Mouse (Mus musculus) lung, embryonic 15.5 days (tissue): Measurements from ENCODE around the gene Slc35g2. TPM values are rescaled to one million over a fixed set of nuclear protein-coding genes. Genes with fewer than 3 reads are reported as not detected.

Source experiments
- ATAC-seq: fragments of 200-750 bp; cut with Nextera tagmentation; 2 replicates; pipeline ENCODE4 v1.8.0; 2017; ENCODE audit warnings: moderate number of reproducible peaks, borderline replicate concordance; ENCODE audit not compliant: low FRiP score, low TSS enrichment; ENCODE audit errors: extremely low read depth
- H3K27ac ChIP-seq: fragments of 300-500 bp; sonication (generic); 2 replicates; pipeline ENCODE4 v1.5.1; 2015; ENCODE audit warnings: moderate library complexity, mild to moderate bottlenecking, inconsistent platforms
- H3K27me3 ChIP-seq: fragments of 300-500 bp; sonication (generic); 2 replicates; pipeline ENCODE4 v1.6.1; 2015; ENCODE audit warnings: inconsistent platforms
- H3K36me3 ChIP-seq: fragments of 300-500 bp; sonication (generic); 2 replicates; pipeline ENCODE4 v1.6.1; 2015; ENCODE audit warnings: inconsistent platforms
- H3K4me1 ChIP-seq: fragments of 300-500 bp; sonication (generic); 2 replicates; pipeline ENCODE4 v1.6.1; 2015; ENCODE audit warnings: inconsistent platforms
- H3K4me2 ChIP-seq: fragments of 300-500 bp; sonication (generic); 2 replicates; pipeline ENCODE4 v1.6.1; 2015; ENCODE audit warnings: inconsistent platforms, mild to moderate bottlenecking, moderate library complexity
- H3K4me3 ChIP-seq: fragments of 300-500 bp; sonication (generic); 2 replicates; pipeline ENCODE4 v1.5.1; 2015; ENCODE audit warnings: mild to moderate bottlenecking, inconsistent platforms
- H3K9ac ChIP-seq: fragments of 300-500 bp; sonication (generic); 2 replicates; pipeline ENCODE4 v1.6.1; 2015; ENCODE audit warnings: inconsistent platforms
- H3K9me3 ChIP-seq: fragments of 300-500 bp; sonication (generic); 2 replicates; pipeline ENCODE4 v1.6.1; 2016; ENCODE audit warnings: inconsistent platforms
- WGBS: fragments of 180-500 bp; shearing (Covaris S2); methylation state at CpG from one replicate; pipeline ENCODE4 v1.1.7; 2015; 5-methylcytosine and 5-hydroxymethylcytosine counted together
- polyA plus RNA-seq: library from polyadenylated mRNA; unstranded; fragments of >200 nt; fragmentation: Nextera tagmentation; extraction: Ambion mirVana; gene quantifications from 2 replicates; pipeline ENCODE4 v1.2.1, GENCODE M21; 2015

The Slc35g2 gene
- polyA plus RNA-seq, 1 experiment from 2014 or later, result 8.5 TPM

GRCm38 (mm10) chr9:100582883-100583575 lies 12.1 kb upstream of the Slc35g2 start:
- Histone ChIP-seq H3K9me3 (no peaks in the 10 kb centered on the region), H3K27me3 (no peaks in the 10 kb centered on the region), H3K36me3 (no peaks in the 10 kb centered on the region), H3K4me2 (peak overlapping the region; percentile 25), H3K27ac (peak overlapping the region; percentile 75), H3K9ac (no peak overlapping the region), H3K4me3 (peak overlapping the region; percentile 4; the same call in 1 of the 2 replicates), H3K4me1 (peaks cover 20% of the 10 kb centered on the region)
- WGBS, result 37% methylated on average over 13 of the region's 13 CpGs
- ATAC-seq, result peak; percentile 86

- Histone ChIP-seq H3K4me2 (no peak overlapping the region), H3K4me3 (no peak overlapping the region), H3K9me3 (no peaks in the 10 kb centered on the region), H3K27ac (peak overlapping the region; percentile 48), H3K27me3 (no peaks in the 10 kb centered on the region), H3K36me3 (no peaks in the 10 kb centered on the region), H3K9ac (no peak overlapping the region), H3K4me1 (peaks cover 20% of the 10 kb centered on the region)
- no peak for ATAC-seq
- WGBS, result 48% methylated on average over 13 of the region's 13 CpGs
Observed at GRCm38 (mm10) chr9:100581543-100582492, 10.9 kb upstream of the Slc35g2 start.

DNA sequence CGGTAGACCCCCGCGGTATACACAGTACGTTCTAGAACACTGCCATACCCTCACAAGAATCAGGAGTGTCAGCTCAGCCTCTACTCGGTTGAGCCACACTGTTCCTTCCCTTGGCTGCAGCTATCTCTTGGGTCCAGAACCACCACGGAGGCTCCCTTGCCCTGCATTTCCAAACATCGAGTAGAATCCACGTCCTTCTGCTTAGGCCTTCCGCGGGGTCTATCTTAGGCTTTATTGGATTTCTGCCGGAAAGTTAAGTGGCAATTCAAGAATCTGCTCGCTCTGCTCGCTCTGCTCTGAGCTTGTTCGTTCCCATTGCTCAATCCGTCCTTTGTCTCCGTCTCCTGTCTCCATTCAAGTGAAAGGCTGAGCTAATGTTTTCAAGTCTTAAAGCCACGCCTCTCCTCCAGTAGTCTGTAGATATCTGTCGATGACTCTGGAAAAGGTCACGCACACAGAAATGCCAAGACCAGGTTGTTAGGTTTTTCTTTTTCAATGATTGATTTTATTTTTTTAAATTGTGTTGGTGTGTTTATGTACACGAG lies 9.4 kb upstream of the Slc35g2 start:
- 0 out of 2 replicates have a peak, but pooled peaks have one; percentile 24 for ATAC-seq
- no peaks in the 10 kb centered on the region for H3K36me3 ChIP-seq
- H3K9me3 ChIP-seq, result no peaks in the 10 kb centered on the region
- no peak overlapping the region for H3K4me3 ChIP-seq
- peaks cover 20% of the 10 kb centered on the region for H3K4me1 ChIP-seq
- 54% methylated on average over 20 of the region's 20 CpGs for whole genome bisulfite sequencing
- no peak overlapping the region for H3K9ac ChIP-seq
- H3K27me3 ChIP-seq, result no peaks in the 10 kb centered on the region
- peak overlapping the region; percentile 55 for H3K27ac ChIP-seq
- no peak overlapping the region for H3K4me2 ChIP-seq

DNA sequence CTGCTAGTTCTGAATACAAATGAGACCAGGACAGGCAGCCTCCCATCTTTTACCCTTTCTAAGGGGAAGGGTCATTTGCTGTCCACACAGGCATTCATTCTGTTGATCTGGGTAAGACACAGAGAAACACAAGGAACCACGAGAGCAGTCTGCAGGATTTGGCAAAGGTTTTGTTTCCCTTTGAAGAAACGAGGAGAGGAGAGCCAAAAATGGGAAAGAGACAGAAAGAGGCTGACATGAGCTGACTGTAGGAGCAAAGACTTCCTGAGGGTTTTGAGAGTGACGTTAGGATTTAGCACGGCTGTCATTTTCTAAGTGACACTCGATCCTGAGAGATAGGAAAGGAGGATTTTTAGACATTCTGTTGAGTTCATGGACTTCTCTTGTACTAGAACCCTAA lies 3.1 kb upstream of the Slc35g2 start:
- ATAC-seq, result 0 out of 2 replicates have a peak, but pooled peaks have one; percentile 17
- H3K36me3 ChIP-seq, result no peaks in the 10 kb centered on the region
- peak overlapping the region; percentile 50; the same call in 1 of the 2 replicates for H3K27ac ChIP-seq
- WGBS, result 27% methylated on average over 5 of the region's 5 CpGs
- H3K4me2 ChIP-seq, result no peak overlapping the region
- no peak overlapping the region for H3K4me3 ChIP-seq
- no peaks in the 10 kb centered on the region for H3K9me3 ChIP-seq
- H3K4me1 ChIP-seq, result peaks cover 15% of the 10 kb centered on the region
- no peaks in the 10 kb centered on the region for H3K27me3 ChIP-seq
- H3K9ac ChIP-seq, result no peak overlapping the region

GRCm38 (mm10) chr9:100573300-100573699 lies 2.4 kb upstream of the Slc35g2 start:
- peak; percentile 39; the same call in 1 of the 2 replicates for ATAC-seq
- no peak overlapping the region for H3K27ac ChIP-seq
- no peaks in the 10 kb centered on the region for H3K36me3 ChIP-seq
- no peaks in the 10 kb centered on the region for H3K9me3 ChIP-seq
- WGBS, result 35% methylated on average over 2 of the region's 2 CpGs
- no peak overlapping the region for H3K9ac ChIP-seq
- no peak overlapping the region for H3K4me2 ChIP-seq
- H3K4me1 ChIP-seq, result peaks cover 15% of the 10 kb centered on the region
- no peak overlapping the region for H3K4me3 ChIP-seq
- H3K27me3 ChIP-seq, result no peaks in the 10 kb centered on the region

- Histone ChIP-seq H3K9me3 (no peaks in the 10 kb centered on the region), H3K27ac (no peak overlapping the region), H3K4me1 (peaks cover 15% of the 10 kb centered on the region), H3K4me3 (peak overlapping the region; percentile 69), H3K27me3 (no peaks in the 10 kb centered on the region), H3K4me2 (peak overlapping the region; percentile 73; the same call in 1 of the 2 replicates), H3K36me3 (no peaks in the 10 kb centered on the region), H3K9ac (no peak overlapping the region)
- 72% methylated on average over 1 of the region's 1 CpGs for WGBS
- ATAC-seq, result no peak
Observed at GRCm38 (mm10) chr9:100571511-100571910, 621 bp upstream of the Slc35g2 start.

- peak; percentile 68; the same call in 1 of the 2 replicates for ATAC-seq
- H3K27ac ChIP-seq, result peak overlapping the region; percentile 24; the same call in 1 of the 2 replicates
- H3K9me3 ChIP-seq, result no peaks in the 10 kb centered on the region
- no peaks in the 10 kb centered on the region for H3K36me3 ChIP-seq
- H3K4me1 ChIP-seq, result peaks cover 15% of the 10 kb centered on the region
- peak overlapping the region; percentile 69 for H3K4me3 ChIP-seq
- 6% methylated on average over 32 of the region's 32 CpGs for WGBS
- peak overlapping the region; percentile 73 for H3K4me2 ChIP-seq
- peak overlapping the region; percentile 64 for H3K9ac ChIP-seq
- no peaks in the 10 kb centered on the region for H3K27me3 ChIP-seq
Observed at GRCm38 (mm10) chr9:100569798-100570625, 878 bp downstream of the Slc35g2 start.

- Histone ChIP-seq H3K4me1 (no peaks in the 10 kb centered on the region), H3K4me3 (no peak overlapping the region), H3K27ac (no peak overlapping the region), H3K9me3 (no peaks in the 10 kb centered on the region), H3K27me3 (no peaks in the 10 kb centered on the region), H3K9ac (no peak overlapping the region), H3K4me2 (no peak overlapping the region), H3K36me3 (no peaks in the 10 kb centered on the region)
- no peak for ATAC-seq
- WGBS, result 82% methylated on average over 10 of the region's 10 CpGs
Observed at GRCm38 (mm10) chr9:100560251-100560890, 10.5 kb downstream of the Slc35g2 start.

- Histone ChIP-seq H3K27ac (no peak overlapping the region), H3K4me3 (no peak overlapping the region), H3K9me3 (no peaks in the 10 kb centered on the region), H3K9ac (no peak overlapping the region), H3K4me2 (no peak overlapping the region), H3K36me3 (no peaks in the 10 kb centered on the region), H3K27me3 (no peaks in the 10 kb centered on the region), H3K4me1 (no peaks in the 10 kb centered on the region)
- ATAC-seq, result no peak
Observed at GRCm38 (mm10) chr9:100558991-100559390, 11.9 kb downstream of the Slc35g2 start.

GRCm38 (mm10) chr9:100558023-100558573 lies 12.8 kb downstream of the Slc35g2 start:
- Histone ChIP-seq H3K9me3 (no peaks in the 10 kb centered on the region), H3K27ac (no peak overlapping the region), H3K4me3 (no peak overlapping the region), H3K36me3 (peaks cover 1% of the 10 kb centered on the region; the same call in 1 of the 2 replicates), H3K9ac (no peak overlapping the region), H3K4me2 (no peak overlapping the region), H3K4me1 (no peaks in the 10 kb centered on the region), H3K27me3 (no peaks in the 10 kb centered on the region)
- WGBS, result 74% methylated on average over 4 of the region's 4 CpGs
- no peak for ATAC-seq
